Mouse (Mus musculus): ENCODE data around the gene Gsx2.

GRCm38 (mm10) chr5:75043621-75044301 is 31.6 kb upstream of the Gsx2 start:
- TF ChIP-seq CTCF (conservative IDR thresholded peaks at IDR 0.05; ENCODE audit: low read length) (no peak), POU5F1 (IDR thresholded peaks at IDR 0.05; ENCODE audit: borderline replicate concordance, low read length) (no peak), NANOG (IDR thresholded peaks at IDR 0.05; ENCODE audit: borderline replicate concordance, low read length) (no peak)

Data from E14TG2a.4 (cell line).